Mouse (Mus musculus) CD4-positive, CD25-positive, alpha-beta regulatory T cell, adult 2 months (primary cell): ENCODE data around the gene Rragc.
"Not testable (repeated sequence)": the region's sequence is repeated elsewhere in the genome, so short reads cannot be mapped to it uniquely, and the experiment has no call there.

Source experiments
- DNase-seq: peaks from one replicate; pipeline ENCODE4 v3.0.0-alpha.2; 2012; ENCODE audit warnings: low read depth, low spot score

The Rragc gene

DNA sequence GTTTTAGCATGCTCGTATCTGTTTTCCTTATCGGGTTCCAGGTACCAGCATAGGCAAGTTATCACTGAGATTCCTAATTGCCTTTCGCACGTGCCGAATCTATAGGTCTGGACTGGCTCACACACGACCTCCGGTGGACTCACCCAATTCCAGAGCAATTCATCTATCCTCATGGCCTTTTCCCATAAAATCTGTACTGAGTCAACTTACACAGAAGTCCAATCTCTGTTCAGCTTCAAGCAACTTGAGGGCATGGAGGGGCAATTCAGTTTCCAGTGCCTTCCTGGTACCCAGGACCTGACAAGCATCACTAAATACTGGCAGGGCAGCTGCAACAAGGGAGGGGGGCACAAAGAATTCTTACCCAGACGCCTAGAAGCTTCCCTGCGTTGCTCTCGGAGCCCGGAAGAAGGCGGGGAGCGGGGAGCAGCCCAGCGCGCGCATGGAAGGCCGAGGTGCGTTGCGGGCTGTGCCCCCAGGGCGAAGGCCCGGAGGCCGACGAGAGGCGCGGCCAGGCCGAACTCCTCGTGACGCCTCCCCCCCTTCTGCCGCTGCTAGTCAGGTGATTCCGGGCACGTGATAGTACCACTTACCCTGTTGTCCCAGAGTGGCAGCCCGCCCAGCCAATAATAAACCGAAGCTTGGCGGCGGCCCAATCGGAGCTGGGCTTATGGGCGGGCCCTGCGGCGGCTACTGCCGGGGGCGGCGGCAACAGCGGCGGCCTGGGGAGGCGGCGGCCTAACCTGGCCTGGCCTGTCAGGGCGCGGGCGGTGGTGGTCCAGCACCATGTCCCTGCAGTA, at the start of gene Rragc:
Rragc (plus strand) TSS at position 699 of the 800 bp plus-strand sequence.
- peak; percentile 97 for DNase-seq

DNA sequence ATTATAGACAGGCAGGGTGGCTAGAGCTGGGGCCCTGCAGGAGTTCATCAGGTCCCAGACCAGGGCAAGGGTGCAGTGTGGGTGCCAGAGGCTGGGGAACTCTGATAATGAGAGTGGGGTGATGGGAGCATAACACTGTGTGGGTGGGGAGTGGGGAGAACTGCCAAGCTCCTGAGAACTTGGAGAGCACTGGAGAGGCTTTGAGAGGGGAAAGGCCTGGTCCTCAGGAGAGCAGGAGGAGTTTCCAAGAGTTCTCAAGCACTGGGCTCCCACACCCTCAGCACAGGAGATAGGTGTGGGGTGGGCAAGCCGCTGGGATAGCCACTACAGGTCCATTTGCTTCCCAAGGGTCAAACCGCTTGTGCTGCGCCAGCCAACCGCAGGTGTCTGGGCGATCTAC, 23.5 kb upstream of the Rragc start:
- no peak for DNase-seq

DNA sequence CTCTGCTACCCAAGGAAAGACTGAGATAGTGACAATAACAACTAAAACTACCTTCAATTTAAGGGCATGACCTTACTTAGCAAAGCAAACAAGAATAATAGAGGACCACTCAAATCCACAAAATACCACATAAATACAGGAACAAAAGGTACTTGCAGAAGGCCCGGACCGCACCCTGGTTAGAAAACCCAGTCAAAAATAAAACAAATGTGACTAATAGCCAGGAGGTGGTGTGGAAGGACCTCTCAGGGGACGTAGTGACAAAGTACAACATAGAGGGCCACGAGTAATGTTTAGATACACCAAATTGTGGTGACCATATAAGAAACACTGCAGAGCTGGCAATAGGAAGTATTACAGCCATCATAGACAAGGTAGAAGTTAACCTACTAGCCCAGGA, 23.0 kb upstream of the Rragc start:
- DNase-seq = no peak

DNA sequence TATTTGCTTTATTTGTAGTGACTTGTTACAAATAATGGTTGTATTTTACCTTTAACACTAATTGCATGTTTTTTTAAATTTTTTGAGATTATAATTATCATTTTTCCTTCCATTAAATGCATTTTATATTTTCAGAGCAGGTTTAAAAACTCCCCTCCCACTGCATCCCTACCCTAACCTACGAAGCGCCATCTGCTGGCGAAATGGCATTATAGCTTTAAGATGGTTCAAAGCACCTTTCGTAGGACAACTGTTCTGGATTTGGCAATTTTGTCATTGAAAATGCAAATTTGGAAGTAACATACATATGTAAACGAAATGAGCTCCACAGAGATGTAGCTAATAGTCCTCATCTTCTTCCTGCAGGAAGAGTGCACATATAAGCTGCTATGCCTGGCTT, 18.6 kb upstream of the Rragc start:
- DNase-seq = peak; percentile 77

DNA sequence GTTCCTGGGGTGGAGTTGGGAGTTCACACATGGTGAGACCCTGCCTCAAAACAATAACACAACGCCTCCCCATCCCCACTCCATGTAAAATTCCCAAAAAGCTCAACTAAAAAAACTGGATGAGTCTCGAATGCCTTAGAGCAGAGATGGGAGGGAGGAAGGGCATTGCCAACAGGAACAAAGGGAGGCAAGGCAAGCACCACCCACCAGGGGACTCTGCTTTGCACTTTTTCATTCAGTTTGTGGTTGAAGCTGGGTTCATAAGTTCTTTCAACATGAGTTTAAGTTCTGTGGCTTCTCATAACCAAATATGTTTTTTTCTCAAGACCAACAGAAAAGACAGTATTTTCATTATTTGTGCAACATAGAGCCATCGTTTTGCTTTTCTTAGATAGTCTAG, 13.8 kb upstream of the Rragc start:
- peak; percentile 6 for DNase-seq

DNA sequence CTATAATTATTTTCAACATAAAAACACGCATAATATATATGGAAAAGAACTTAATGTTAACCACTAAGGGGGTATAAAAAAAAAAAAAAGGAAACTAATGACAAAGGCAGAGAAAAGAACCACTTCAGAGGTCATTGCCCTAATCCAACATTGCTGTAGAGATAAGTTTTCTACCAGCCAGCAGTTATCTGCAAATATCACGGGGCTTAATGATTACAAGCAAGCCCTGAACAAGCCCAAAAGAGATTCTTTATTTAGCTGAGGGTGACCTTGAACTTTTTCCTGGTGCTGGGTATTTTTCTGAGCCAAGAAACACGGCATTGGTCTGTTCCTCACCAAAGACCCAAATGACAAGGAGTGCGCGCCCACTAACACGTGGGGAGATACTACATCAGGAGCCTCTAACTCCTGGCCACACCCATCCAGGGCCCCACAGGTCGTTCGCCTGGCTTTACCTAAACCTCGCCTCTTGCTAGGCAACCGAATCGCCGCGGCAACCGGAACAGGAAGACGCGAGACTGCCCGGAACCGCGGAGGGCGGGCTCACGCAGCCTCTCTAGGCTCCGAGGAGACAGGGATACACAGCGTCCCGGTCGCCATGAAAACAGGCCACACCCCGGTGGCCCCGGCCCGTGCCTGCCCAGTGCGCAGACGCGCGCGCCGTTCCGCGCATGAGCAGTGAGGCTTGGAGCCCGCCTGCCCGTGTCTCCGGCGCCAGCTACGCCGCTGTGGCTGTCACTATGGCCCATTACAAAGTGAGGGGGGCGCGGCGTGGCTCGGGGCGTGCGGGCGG, 12.7 kb upstream of the Rragc start, which contains the start of gene Mycbp:
Mycbp (plus strand) TSS at position 500 of the 793 bp plus-strand sequence.
- peak; percentile 99 for DNase-seq

DNA sequence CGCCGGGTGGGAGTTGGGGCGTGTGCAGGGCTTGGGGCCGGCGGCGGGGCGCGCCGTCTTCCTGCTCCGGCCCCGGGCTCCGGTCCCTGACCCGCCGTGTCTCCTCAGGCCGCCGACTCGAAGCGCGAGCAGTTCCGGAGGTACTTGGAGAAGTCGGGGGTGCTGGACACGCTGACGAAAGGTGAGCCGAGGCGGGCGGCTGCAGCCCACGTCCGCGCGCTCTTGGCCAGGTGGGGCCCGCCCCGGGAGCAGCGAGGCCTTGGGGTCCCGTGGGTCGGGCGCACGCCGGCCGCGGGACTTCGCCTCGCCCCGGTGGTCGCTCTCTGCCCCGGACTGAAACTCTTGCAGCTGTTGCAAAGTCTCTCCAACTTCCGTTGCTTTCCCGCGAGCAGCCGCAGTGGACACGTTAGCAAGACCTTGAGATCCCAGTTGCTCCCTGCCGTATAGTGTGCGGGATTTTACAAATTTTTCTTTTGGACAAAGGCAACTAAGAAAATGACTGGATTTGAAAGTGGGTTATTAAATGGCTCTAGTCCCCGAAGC, 12.0 kb upstream of the Rragc start:
- DNase-seq = no peak

DNA sequence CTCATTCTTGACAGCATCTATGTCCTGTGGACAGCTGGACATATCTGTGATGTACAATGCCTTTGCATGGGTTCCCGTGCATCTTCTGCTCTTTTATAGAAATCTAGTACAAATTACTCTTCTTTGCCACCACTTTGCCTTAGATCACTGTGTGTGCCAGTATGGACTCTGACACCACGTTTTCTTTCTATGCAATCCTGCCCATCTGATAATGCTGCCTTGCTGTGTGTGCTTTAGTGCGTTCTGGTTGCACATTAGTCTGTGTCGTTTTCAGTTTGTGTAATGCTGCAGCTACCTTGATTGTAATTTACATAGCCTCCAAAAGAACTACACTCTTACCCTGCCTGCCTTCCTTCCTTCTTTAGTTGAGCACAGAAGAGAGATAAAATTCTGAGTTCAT, 5.7 kb upstream of the Rragc start:
- DNase-seq = no peak

DNA sequence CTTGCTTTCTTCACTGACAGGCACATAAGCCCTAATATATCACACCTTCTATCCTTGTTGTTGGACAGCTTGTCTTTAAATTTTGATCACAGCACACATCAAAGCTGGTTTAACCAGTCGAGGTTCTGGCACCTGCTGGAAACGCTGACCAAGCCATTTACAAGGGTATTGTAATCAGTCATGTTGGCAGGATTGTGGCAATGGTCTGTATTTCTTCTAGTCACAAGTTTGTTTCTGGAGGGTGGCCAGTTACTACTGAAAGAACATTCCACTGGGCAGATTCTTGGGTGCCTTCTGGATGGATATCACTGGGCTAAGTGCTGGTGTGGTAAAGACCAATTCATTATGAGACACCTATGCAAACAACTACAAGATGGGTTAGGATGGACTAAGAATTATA, 4.8 kb upstream of the Rragc start:
- no peak for DNase-seq

DNA sequence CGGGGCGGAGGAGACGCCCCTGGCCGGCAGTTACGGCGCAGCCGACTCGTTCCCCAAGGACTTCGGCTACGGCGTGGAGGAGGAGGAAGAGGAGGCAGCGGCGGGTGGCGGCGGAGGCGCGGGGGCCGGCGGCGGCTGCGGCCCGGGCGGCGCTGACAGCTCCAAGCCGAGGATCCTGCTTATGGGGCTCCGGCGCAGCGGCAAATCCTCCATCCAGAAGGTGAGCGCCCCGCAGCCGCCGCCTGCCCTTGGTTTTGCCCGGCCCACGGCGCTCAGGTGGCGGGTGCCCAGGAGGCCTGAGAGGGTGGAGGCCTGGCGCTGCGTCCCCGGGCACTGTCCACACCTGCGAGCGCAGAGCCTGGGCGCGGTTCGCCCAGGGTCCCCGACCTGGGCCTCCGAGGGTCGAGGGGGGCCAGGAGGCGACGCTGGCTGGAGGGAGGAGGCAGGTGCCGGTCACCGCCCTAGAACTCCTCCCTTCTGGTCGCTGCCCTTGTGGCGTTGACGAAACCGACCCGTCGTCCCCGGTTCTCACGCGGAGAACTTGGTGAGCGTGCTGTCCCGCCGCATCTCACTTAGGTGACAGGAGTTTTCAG, 398 bp downstream of the Rragc start, which contains the start of gene 4930535I16Rik:
4930535I16Rik (minus strand) TSS at position 475 of the 593 bp plus-strand sequence.
- DNase-seq = peak; percentile 42

DNA sequence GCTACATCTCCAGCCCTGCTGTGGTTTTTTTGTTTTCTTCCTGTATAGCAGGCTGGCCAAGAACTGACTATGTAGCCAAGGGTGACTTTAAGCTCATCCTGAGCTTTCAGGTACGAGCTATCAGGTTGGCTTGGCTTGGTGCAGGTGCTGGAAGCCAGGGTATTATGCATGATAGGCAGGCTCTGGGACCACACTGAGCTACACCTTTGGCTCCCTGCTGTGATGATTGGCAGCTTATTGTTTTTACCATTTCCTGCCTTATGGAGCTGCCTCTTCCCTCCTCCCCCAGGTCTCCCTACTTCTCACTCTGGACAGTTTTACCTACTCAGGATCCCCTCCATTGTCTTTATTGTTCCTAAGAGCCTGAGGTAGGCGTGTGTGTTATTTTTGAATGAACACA, 1.6 kb downstream of the Rragc start:
- no peak for DNase-seq

DNA sequence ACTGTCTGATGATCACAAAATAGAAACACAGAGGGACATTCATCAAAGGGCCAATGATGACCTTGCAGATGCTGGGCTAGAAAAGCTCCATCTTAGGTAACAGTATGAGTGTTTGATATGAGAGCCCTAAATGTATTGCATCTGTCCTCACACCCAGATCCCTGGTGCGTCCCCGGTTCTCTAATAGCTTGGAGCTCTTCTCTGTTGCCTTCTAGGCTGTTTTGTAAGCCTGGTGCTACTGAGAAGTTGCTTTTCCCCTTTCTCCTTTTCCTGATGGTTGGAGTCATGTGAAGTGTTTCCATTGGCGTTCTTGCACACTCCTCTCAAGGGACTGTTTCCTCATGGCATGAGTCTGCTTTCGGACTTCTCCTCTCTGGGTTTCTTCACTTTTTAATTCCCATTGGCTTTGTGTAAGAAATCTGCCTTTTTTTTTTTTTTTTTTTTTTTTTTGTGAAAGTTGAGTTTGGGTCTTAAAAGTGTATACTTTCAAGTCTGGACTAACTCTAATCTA, 3.9 kb downstream of the Rragc start:
- no peak for DNase-seq

DNA sequence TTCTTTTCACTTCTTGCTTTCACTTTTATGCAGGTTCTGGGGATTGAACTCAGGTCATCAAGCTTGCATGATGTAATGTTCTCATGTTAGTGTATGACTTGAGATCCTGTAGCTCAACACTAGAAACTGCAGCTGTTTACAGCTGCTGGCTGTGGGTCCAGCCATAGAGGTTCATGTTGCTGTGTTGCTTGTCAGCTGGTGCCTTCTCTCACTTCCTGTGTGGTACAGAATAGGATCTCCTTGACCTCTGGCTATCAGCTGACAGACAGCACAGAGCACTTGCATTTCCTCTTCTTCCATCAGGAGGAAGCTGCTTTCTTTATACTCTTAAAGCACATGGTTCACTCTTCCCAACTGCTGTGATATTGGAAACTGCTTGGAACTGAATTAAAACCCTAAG, 10.7 kb downstream of the Rragc start:
- DNase-seq = no peak

DNA sequence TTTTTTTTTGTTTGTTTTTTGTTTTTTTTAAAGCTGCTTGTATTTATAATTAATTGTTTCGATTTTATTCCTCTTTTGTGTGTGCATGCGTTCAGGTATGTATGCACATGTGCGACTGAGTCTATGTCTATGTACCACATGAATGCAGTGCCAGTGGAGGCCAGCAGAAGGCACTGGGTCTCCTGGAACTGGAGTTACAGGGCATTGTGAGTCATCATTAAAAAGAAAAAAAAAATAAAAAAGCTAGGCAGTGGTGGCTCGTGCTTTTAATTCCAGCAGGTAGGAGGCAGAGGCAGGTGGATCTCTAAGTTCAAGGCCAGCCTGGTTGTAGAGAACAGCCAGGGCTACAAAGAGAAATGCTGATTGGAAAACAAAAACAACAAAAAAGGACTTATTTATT, 12.7 kb downstream of the Rragc start:
- no peak for DNase-seq

DNA sequence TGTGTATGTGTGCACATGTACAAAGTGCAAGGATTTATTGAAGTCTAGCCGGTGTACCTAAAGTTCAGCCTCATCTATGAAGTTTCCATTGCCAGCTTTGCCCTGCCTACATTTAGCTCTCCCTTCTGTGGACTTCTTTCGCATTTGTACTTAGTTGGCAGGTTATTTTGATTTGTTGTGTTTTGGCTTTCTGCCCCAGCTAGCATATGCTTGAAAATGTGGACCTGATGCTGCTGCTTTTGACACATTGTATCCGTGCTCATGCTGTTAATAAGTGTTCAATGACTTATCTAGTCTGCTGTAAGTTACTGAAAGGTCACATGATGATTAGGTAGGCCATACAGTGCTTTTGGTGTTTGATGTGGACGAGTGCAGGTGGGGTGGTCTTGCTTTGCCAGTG, 17.1 kb downstream of the Rragc start:
- no peak for DNase-seq

DNA sequence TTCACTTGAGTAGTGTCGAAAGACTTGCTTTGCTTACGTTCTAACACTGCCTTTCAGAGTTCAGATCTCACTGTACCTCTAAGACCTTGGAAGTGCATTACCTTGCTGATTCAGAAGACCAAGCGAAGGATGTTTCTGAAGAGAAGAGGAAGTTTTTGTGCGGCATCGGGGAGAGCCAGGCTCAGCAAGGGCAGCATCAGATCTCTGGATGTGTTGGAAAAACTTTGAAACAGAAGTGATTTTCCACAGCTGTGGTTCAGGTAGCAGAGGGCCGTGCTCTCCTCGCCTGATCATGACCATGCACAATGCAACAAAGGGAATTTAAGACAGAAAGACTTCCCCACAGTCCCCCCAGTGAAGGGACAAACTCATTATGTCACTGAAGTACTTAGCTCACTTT, 18.8 kb downstream of the Rragc start:
- DNase-seq = no peak

DNA sequence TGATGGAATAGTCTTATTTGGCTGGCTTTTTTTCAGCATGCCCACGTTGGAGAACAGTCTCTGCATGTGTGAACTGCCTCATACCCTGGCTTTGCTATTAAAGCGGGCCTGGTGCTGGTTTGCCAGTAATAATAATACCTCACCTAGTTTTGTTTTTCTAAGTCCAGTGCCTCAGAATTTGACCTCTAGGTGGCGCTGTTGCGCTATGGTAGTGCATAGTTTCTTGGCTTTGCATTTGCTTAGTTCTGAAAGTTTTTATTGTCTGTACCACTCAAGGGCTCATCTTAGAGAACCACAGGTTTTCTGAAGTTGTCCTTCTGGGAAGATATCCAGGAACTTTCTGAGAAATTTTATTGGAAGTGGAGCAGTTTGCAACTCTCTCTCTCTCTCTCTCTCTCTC, 22.6 kb downstream of the Rragc start:
- peak; percentile 82 for DNase-seq

DNA sequence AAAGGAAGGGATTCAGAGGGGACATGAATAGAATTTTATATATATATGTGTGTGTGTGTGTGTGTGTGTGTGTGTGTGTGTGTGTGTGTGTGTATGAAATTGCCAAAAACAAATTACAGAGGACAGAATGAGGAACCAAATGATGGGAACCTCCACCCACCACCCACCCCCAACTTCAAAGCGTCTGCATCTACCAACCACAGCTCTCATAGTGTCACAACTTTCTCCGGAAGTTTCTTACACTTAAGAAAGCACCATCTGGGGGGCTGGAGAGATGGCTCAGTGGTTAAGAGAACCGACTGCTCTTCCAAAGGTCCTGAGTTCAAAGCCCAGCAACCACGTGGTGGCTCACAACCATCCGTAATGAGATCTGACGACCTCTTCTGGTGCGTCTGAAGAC, 23.6 kb downstream of the Rragc start:
- DNase-seq = not testable (repeated sequence)

DNA sequence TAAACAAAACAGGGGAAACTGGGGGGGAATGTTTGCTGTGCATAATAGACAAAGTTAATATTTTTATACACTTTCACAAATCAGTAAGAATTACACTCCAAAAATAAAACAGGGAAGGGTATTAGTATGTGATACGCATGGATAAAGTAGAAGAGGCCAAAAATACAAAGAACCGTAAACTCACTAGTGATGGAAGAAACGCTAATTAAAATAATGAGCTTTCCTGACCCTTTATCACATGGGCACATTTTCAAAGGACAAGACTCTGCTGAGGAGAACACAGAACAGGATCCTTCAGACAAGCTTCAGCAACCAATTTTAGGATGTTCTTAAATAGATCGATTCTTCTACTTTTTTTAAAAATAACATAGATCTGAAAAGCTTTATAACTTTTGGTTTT, 29.5 kb downstream of the Rragc start:
- no peak for DNase-seq

DNA sequence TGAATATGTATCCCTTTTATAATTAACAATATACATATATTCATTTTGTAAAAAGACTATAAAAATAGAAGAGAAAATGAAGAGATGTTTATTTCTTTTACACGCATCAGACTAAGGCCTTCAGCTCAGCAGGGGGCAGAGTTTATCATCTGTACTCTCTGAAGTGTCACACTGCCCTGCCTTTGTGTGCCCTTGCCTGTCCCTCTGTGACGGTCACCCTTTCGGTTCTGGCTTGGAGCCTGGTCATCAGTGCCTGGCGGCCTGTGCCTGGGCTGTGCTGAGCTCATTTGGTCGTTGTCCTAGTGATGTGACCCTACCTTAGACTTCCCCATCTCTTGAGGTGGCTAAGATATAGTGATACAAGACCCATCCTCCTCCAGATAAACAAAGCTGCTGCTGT, 29.9 kb downstream of the Rragc start:
- no peak for DNase-seq

DNA sequence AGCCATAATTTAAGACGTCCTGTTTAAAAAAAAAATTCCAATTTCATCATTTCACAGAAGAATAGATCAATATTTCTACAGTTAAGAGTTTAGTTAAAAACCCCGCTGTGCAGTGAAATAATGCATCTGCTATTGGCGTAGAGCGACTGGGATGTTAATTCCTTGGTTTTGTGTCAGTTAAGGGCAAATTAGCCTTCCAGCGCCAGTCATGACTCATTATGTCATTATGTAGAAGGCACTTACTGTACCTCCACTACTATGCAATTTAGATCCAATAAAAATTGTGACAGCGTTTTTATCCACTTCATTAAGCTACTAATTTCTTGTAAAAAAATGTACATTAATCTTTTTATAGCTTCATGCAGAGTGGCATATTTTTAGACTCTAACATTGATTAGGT, 31.7 kb downstream of the Rragc start:
- no peak for DNase-seq

DNA sequence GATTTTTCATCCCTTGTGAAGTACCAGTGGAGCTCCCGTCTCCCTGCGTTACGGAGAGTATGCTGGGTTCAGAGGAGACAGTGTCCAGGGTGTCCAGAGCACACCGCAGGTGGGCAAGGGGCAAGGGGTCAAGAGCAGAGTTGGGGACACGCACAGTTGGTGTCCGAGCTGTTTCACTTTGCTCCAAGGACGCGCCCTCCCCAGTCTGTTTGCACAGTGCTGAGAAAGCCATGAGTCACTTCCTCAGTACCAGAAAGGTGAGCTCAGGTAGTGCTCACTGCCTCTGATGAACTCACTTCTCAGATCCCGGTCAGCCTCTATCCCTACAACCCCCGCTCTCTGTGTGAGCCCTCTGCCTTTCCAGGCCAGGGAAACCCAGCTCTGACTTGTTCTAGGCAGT, 32.4 kb downstream of the Rragc start:
- no peak for DNase-seq
